Mouse (Mus musculus): ENCODE measurements at regions not wholly inside any gene's neighbourhood (a gene's known extent, or its start where the extent isn't known, plus 50 kb on each side); places are given as distances from the start of the nearest gene placed in this dataset.
A peak's percentile ranks its signal among the peaks of the same experiment; 100 is the strongest.

DNA sequence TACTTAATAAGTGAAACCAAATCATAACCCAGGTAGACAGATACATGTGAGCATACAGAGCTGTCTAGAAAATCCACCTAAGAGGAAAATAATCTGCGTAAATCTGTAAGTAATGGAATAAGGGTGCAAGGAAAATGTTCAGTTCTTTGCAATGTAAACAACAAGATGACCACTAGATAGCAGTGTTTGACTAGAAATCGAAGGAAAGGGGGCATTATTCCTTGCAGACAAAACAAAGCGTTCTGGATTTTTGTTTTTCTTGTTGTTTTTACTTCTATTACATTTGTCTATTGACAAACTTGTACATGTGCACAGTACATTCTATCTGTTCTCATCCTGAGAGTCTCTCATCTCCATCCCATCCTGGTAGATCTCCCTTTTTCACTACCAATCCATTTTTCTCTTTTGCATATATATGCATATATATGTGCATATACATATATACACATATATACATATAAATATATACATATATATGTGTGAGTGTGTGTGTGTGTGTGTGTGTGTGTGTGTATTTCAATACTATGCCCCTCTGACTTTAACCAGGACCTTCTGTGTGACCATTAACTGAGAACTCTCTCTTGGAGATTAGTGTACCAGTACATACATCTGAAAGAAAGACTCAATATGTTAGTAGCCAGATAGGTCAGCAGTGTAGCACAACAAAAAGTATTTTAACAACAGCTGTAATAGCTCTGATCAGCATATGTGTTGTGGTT, 179.9 kb upstream of the Tacr3 start:
- TF ChIP-seq CTCF (IDR thresholded peaks at IDR 0.05; ENCODE audit: borderline replicate concordance, extremely low read depth, insufficient read depth, insufficient read length) (0 out of 2 replicates have a peak, but pooled peaks have one; percentile 17), POLR2A (IDR thresholded peaks at IDR 0.05; ENCODE audit: borderline replicate concordance, extremely low read depth, insufficient read depth, insufficient read length, poor library complexity, severe bottlenecking) (no peak)
